Mouse (Mus musculus): Measurements from ENCODE around the gene Plac8. TPM values are rescaled to one million over a fixed set of nuclear protein-coding genes. Genes with fewer than 3 reads are reported as not detected.

Plac8 gene
- polyA plus RNA-seq, 1 experiment from 2014 or later = 91.5 TPM

- no peak for ATAC-seq (ENCODE audit: low FRiP score, low TSS enrichment)
- Histone ChIP-seq H3K27ac (ENCODE audit: low read length) (no peak overlapping the region), H3K9me3 (ENCODE audit: low read length) (no peaks in the 10 kb centered on the region), H3K4me3 (ENCODE audit: low read length) (no peak overlapping the region), H3K4me1 (ENCODE audit: insufficient read depth, low read length) (0 out of 2 replicates have a peak, but pooled peaks cover under 1% of the 10 kb centered on the region), H3K27me3 (ENCODE audit: insufficient read depth, low read length) (no peaks in the 10 kb centered on the region), H3K36me3 (ENCODE audit: insufficient read depth, low read length) (no peaks in the 10 kb centered on the region), H3K4me2 (replicated peaks; ENCODE audit: low read depth, low read length) (no peak overlapping the region), H3K9ac (replicated peaks; ENCODE audit: low read length) (no peak overlapping the region)
- WGBS = 91% methylated on average over 9 of the region's 9 CpGs
Observed at GRCm38 (mm10) chr5:100598961-100599463, 27.0 kb upstream of the Plac8 start.

DNA sequence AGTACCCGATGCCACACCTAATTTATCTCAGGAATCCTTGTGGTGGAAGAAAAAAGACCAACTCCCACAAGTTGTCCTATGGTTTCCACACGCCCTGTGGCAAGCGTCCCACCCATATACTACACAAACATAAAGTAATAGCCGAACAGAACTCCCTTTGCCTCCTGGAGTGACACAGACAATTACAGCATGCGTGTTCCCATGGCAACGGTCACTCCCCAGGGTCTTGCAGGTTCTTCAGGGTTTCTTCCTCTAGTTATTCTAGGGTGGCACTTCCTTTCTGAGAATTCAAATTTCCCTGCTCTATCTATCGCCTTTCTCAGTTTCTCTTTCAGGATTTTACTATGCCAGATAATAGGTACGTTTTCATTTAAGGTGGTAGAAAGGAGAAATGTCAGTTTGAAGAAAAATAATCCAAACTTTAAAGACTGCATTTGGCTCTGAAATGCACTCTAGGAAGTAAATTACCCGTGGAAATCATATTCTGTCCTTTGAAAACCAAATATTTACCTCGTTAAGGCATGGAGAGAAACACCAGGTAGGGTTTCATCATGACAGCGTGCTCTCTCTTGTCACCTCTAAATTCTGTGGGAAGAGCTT is 25.9 kb upstream of the Plac8 start:
- Histone ChIP-seq H3K4me3 (ENCODE audit: low read length) (no peak overlapping the region), H3K36me3 (ENCODE audit: insufficient read depth, low read length) (no peaks in the 10 kb centered on the region), H3K9me3 (ENCODE audit: low read length) (peaks cover 5% of the 10 kb centered on the region; the same call in 1 of the 2 replicates), H3K27ac (ENCODE audit: low read length) (no peak overlapping the region), H3K4me1 (ENCODE audit: insufficient read depth, low read length) (no peaks in the 10 kb centered on the region), H3K27me3 (ENCODE audit: insufficient read depth, low read length) (no peaks in the 10 kb centered on the region), H3K9ac (replicated peaks; ENCODE audit: low read length) (no peak overlapping the region), H3K4me2 (replicated peaks; ENCODE audit: low read depth, low read length) (no peak overlapping the region)
- WGBS = 45% methylated on average over 11 of the region's 11 CpGs
- ATAC-seq (ENCODE audit: low FRiP score, low TSS enrichment) = peak; percentile 31; the same call in 1 of the 2 replicates

DNA sequence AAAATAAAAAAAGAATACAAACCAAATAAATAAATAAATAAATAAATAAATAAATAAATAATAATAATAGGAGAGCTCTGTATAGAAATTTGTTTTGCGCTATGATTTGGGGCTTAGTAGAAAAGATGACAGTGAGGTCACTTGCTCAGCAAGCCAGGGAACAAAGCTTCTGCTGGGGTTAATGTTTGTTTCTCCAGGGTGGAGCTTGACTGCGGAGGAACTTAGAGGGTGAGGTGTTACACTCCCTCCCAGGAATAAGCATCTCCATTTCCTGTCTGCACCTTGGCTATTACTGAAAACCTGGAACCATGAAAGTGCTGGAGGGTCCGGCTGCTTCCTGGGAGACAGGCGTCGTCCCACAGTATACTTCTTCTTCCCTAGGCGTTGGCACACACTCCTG is 24.0 kb upstream of the Plac8 start:
- Histone ChIP-seq H3K9me3 (ENCODE audit: low read length) (peaks cover 10% of the 10 kb centered on the region; the same call in 1 of the 2 replicates), H3K4me1 (ENCODE audit: insufficient read depth, low read length) (no peaks in the 10 kb centered on the region), H3K36me3 (ENCODE audit: insufficient read depth, low read length) (no peaks in the 10 kb centered on the region), H3K4me3 (ENCODE audit: low read length) (no peak overlapping the region), H3K9ac (replicated peaks; ENCODE audit: low read length) (no peak overlapping the region), H3K27me3 (ENCODE audit: insufficient read depth, low read length) (no peaks in the 10 kb centered on the region), H3K4me2 (replicated peaks; ENCODE audit: low read depth, low read length) (no peak overlapping the region), H3K27ac (ENCODE audit: low read length) (no peak overlapping the region)
- ATAC-seq (ENCODE audit: low FRiP score, low TSS enrichment) = no peak
- 86% methylated on average over 6 of the region's 6 CpGs for WGBS

DNA sequence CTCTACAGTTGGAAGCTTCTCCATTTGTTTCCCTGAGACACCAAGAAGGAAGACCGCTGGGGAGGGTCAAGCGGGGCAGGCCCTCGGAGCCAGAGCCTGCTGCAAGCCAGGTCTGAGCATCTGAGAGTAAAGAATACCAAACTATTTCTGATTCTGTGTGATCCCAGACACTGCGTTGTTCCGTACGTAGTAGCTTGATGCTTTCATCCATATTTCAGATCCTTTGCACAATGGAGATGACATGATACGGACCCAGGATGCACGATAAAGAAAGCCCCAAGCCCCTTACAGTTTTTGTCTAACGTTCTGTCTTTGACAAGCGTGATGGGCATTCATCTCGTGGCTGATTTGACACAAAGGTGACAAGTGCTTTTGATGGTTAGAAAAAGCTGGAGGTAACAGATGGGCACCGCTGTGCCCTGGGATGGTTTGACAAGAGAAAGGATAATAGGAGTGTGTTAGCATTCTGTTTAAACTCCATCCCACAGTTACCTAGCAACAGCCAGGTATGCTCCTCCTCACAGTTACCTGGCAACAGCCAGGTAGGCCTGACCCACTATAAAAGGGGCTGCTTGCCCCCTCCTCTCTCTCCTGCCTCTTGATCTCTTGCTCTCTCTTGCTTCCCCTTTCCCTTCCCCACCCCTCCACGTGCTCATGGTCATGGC is 22.9 kb upstream of the Plac8 start:
- Histone ChIP-seq H3K36me3 (ENCODE audit: insufficient read depth, low read length) (no peaks in the 10 kb centered on the region), H3K4me3 (ENCODE audit: low read length) (no peak overlapping the region), H3K9ac (replicated peaks; ENCODE audit: low read length) (no peak overlapping the region), H3K4me1 (ENCODE audit: insufficient read depth, low read length) (no peaks in the 10 kb centered on the region), H3K4me2 (replicated peaks; ENCODE audit: low read depth, low read length) (no peak overlapping the region), H3K27me3 (ENCODE audit: insufficient read depth, low read length) (no peaks in the 10 kb centered on the region), H3K9me3 (ENCODE audit: low read length) (peaks cover 10% of the 10 kb centered on the region; the same call in 1 of the 2 replicates), H3K27ac (ENCODE audit: low read length) (no peak overlapping the region)
- WGBS = 84% methylated on average over 13 of the region's 13 CpGs
- no peak for ATAC-seq (ENCODE audit: low FRiP score, low TSS enrichment)

DNA sequence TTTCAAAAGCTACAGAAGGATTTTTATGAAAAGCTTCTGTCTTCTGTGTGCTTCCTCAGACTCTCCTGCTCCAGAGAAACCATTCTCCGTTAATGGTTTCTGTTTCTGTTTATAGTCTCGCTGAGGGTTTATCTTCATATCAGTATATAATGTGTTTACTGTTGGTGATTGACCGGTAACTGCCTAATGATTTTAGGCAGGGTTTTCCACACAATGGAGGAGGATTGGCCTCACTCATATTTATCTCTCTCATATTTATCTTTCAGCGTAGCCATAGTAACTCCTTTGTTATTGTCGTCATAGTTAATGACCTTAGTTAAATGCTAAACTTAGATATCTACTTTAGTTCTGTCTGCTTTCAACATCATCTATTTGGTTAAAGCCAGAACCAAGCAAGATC is 18.5 kb upstream of the Plac8 start:
- Histone ChIP-seq H3K36me3 (ENCODE audit: insufficient read depth, low read length) (no peaks in the 10 kb centered on the region), H3K27ac (ENCODE audit: low read length) (no peak overlapping the region), H3K9ac (replicated peaks; ENCODE audit: low read length) (no peak overlapping the region), H3K4me3 (ENCODE audit: low read length) (no peak overlapping the region), H3K27me3 (ENCODE audit: insufficient read depth, low read length) (no peaks in the 10 kb centered on the region), H3K9me3 (ENCODE audit: low read length) (peaks cover 10% of the 10 kb centered on the region; the same call in 1 of the 2 replicates), H3K4me2 (replicated peaks; ENCODE audit: low read depth, low read length) (no peak overlapping the region), H3K4me1 (ENCODE audit: insufficient read depth, low read length) (no peaks in the 10 kb centered on the region)
- WGBS = 73% methylated on average over 5 of the region's 5 CpGs
- ATAC-seq (ENCODE audit: low FRiP score, low TSS enrichment) = no peak

- Histone ChIP-seq H3K36me3 (ENCODE audit: insufficient read depth, low read length) (no peaks in the 10 kb centered on the region), H3K27me3 (ENCODE audit: insufficient read depth, low read length) (no peaks in the 10 kb centered on the region), H3K9me3 (ENCODE audit: low read length) (peaks cover under 1% of the 10 kb centered on the region; the same call in 1 of the 2 replicates), H3K4me1 (ENCODE audit: insufficient read depth, low read length) (no peaks in the 10 kb centered on the region), H3K4me2 (replicated peaks; ENCODE audit: low read depth, low read length) (no peak overlapping the region), H3K27ac (ENCODE audit: low read length) (no peak overlapping the region), H3K9ac (replicated peaks; ENCODE audit: low read length) (no peak overlapping the region), H3K4me3 (ENCODE audit: low read length) (no peak overlapping the region)
- ATAC-seq (ENCODE audit: low FRiP score, low TSS enrichment) = no peak
- WGBS = 30% methylated on average over 2 of the region's 2 CpGs
Observed at GRCm38 (mm10) chr5:100587626-100588025, 15.6 kb upstream of the Plac8 start.

GRCm38 (mm10) chr5:100587136-100587535 is 15.1 kb upstream of the Plac8 start:
- ATAC-seq (ENCODE audit: low FRiP score, low TSS enrichment) = no peak
- no peak overlapping the region for H3K27ac ChIP-seq (ENCODE audit: low read length)
- H3K36me3 ChIP-seq (ENCODE audit: insufficient read depth, low read length) = no peaks in the 10 kb centered on the region
- H3K9me3 ChIP-seq (ENCODE audit: low read length) = no peaks in the 10 kb centered on the region
- H3K4me1 ChIP-seq (ENCODE audit: insufficient read depth, low read length) = no peaks in the 10 kb centered on the region
- 91% methylated on average over 7 of the region's 7 CpGs for WGBS
- no peaks in the 10 kb centered on the region for H3K27me3 ChIP-seq (ENCODE audit: insufficient read depth, low read length)
- H3K4me2 ChIP-seq (replicated peaks; ENCODE audit: low read depth, low read length) = no peak overlapping the region
- no peak overlapping the region for H3K9ac ChIP-seq (replicated peaks; ENCODE audit: low read length)
- H3K4me3 ChIP-seq (ENCODE audit: low read length) = no peak overlapping the region

DNA sequence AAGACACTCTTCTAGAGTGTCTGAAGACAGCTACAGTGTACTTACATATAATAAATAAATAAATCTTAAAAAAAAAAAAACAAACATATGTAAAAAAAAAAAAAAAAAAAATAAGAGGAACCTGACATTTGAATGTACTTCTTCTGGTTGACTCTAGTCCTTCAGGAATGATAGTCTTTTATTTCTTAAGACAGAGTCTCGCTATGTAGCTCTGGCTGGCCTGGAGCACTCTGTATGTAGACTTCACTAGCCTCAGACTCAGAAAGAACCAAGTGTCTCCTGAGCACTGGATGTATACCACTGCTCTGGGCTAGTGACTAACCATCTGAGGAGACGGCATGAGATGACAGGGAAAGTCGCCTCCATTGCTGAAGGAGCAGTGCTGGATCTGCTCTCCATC is 13.6 kb upstream of the Plac8 start:
- H3K4me1 ChIP-seq (ENCODE audit: insufficient read depth, low read length) = no peaks in the 10 kb centered on the region
- no peak overlapping the region for H3K4me2 ChIP-seq (replicated peaks; ENCODE audit: low read depth, low read length)
- H3K4me3 ChIP-seq (ENCODE audit: low read length) = no peak overlapping the region
- WGBS = 93% methylated on average over 3 of the region's 3 CpGs
- H3K27me3 ChIP-seq (ENCODE audit: insufficient read depth, low read length) = no peaks in the 10 kb centered on the region
- ATAC-seq (ENCODE audit: low FRiP score, low TSS enrichment) = no peak
- no peak overlapping the region for H3K27ac ChIP-seq (ENCODE audit: low read length)
- H3K36me3 ChIP-seq (ENCODE audit: insufficient read depth, low read length) = no peaks in the 10 kb centered on the region
- no peaks in the 10 kb centered on the region for H3K9me3 ChIP-seq (ENCODE audit: low read length)
- no peak overlapping the region for H3K9ac ChIP-seq (replicated peaks; ENCODE audit: low read length)

DNA sequence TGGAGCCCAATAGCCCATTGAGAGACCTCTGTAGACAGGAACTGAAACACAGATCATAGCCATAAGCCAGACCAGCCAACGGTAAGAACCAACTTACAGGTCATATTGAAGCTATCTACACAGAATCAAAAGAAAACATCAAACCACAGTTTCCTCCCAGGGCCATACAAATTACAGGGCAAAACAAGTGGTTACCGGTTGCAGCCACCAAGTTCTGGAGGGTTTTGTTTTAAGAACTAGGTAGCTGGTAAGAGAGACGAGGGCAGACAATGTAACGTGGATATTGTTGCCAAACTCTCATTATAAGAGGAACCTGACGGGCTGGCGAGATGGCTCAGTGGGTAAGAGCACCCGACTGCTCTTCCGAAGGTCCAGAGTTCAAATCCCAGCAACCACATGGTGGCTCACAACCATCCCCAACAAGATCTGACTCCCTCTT is 13.2 kb upstream of the Plac8 start:
- Histone ChIP-seq H3K9ac (replicated peaks; ENCODE audit: low read length) (no peak overlapping the region), H3K4me1 (ENCODE audit: insufficient read depth, low read length) (no peaks in the 10 kb centered on the region), H3K27ac (ENCODE audit: low read length) (no peak overlapping the region), H3K36me3 (ENCODE audit: insufficient read depth, low read length) (no peaks in the 10 kb centered on the region), H3K9me3 (ENCODE audit: low read length) (no peaks in the 10 kb centered on the region), H3K27me3 (ENCODE audit: insufficient read depth, low read length) (no peaks in the 10 kb centered on the region), H3K4me2 (replicated peaks; ENCODE audit: low read depth, low read length) (no peak overlapping the region), H3K4me3 (ENCODE audit: low read length) (no peak overlapping the region)
- ATAC-seq (ENCODE audit: low FRiP score, low TSS enrichment) = no peak
- WGBS = 90% methylated on average over 8 of the region's 8 CpGs

- no peaks in the 10 kb centered on the region for H3K4me1 ChIP-seq (ENCODE audit: insufficient read depth, low read length)
- H3K9me3 ChIP-seq (ENCODE audit: low read length) = no peaks in the 10 kb centered on the region
- 79% methylated on average over 7 of the region's 7 CpGs for WGBS
- no peaks in the 10 kb centered on the region for H3K27me3 ChIP-seq (ENCODE audit: insufficient read depth, low read length)
- no peak for ATAC-seq (ENCODE audit: low FRiP score, low TSS enrichment)
- no peak overlapping the region for H3K27ac ChIP-seq (ENCODE audit: low read length)
- H3K4me3 ChIP-seq (ENCODE audit: low read length) = no peak overlapping the region
- no peak overlapping the region for H3K9ac ChIP-seq (replicated peaks; ENCODE audit: low read length)
- H3K36me3 ChIP-seq (ENCODE audit: insufficient read depth, low read length) = no peaks in the 10 kb centered on the region
- H3K4me2 ChIP-seq (replicated peaks; ENCODE audit: low read depth, low read length) = no peak overlapping the region
Observed at GRCm38 (mm10) chr5:100583066-100583465, 11.0 kb upstream of the Plac8 start.

Data from kidney, embryonic 16.5 days (tissue).